Mouse (Mus musculus) brain, embryonic 14.5 days (tissue): ENCODE measurements at regions not wholly inside any gene's neighbourhood (a gene's known extent, or its start where the extent isn't known, plus 50 kb on each side); places are given as distances from the start of the nearest gene placed in this dataset.

Source experiments
- CTCF ChIP-seq: fragments of 200-500 bp; IDR thresholded peaks from 2 replicates; pipeline ENCODE4 v1.5.1; 2012; ENCODE audit warnings: inconsistent platforms, mild to moderate bottlenecking, moderate library complexity, borderline replicate concordance; ENCODE audit not compliant: insufficient read depth, insufficient read length; ENCODE audit errors: extremely low read depth
- POLR2A ChIP-seq: fragments of 200-500 bp; IDR thresholded peaks from 2 replicates; pipeline ENCODE4 v1.6.1; 2012; ENCODE audit warnings: mild to moderate bottlenecking, inconsistent platforms, borderline replicate concordance; ENCODE audit not compliant: poor library complexity, insufficient read depth, insufficient read length, severe bottlenecking; ENCODE audit errors: extremely low read depth

DNA sequence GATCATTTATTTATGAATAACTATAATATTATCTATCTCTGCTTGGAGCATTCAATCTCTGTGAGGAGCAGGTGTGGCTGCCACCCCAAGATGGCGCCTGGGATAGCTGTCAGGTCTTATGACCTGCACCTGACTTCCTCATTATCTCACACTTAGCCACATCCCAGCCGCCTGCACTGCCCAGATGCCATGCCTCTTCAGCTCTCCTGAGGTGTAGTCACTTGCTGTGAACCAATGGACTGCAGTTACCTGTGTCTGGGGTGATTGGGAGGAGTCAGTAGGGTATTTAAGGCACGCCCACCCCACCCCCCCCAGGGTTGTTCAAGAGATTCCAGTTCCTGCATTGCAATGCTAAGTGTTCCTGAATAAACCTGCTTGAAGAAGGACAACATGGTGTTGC is 3418.1 kb upstream of the Gm6569 start:
- TF ChIP-seq CTCF, result no peak
- TF ChIP-seq POLR2A, result no peak
